Mouse (Mus musculus) heart, adult 8-10 months (tissue): Measurements from ENCODE around the gene Prpsap1. TPM values are rescaled to one million over a fixed set of nuclear protein-coding genes. Genes with fewer than 3 reads are reported as not detected.
A peak's percentile ranks its signal among the peaks of the same experiment; 100 is the strongest.

Experiments used
- DNase-seq: peaks from one replicate; pipeline ENCODE4 v3.0.0; 2022; ENCODE audit warnings: low spot score
- total RNA-seq, 4 experiments: library from RNA; stranded (reverse); gene quantifications; 2 replicates each; pipeline ENCODE4 v1.2.4; 2022

The Prpsap1 gene
- 10 to 100 TPM; 24.5 to 29.9 (median 26.0) TPM for total RNA-seq

DNA sequence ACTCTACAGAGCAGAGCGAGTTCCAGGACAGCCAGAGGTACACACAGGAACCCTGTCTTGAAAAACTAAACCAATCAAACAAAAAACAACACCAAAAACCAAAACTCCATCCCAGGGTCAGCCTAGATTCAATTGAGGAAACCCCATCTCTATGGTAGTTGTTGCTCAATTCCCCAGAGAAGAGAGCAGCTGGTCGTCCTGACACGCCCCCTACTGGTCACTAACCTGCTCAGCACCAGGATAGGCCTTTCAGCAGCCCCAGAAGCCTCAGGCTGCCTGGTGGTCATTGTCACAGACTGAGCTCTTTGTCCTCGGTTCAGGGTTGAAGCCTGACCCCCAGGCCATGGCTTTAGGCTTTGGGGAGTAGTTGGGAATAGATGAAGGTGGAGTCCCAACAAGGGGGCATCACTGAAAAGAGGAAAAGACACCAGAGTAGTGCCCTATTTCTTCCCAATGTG, at the start of gene Prpsap1:
Gene Prpsap1 (minus strand): TSS at position 408 of the 458 bp plus-strand sequence.
- DNase-seq = peak; percentile 56

DNA sequence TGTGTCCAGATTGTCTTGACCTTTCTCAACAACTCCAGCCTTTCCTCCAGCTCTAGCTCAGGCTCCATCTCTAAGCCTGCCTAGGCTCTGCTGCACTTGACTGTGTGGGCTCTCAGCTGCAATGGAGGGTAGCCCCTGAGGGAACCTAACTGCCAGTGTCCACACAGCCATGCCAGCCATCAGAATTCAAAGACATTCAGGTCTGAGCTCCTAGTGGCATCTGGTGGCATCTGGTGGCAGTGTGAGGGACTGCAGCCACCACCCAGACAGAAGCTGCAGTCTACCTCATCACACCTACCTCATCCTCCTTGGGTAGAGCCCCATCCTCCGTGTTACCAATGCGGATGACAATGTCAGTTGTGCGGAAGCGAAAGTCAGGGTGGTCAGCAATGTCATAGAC, 49.1 kb upstream of the Prpsap1 start:
- no peak for DNase-seq

DNA sequence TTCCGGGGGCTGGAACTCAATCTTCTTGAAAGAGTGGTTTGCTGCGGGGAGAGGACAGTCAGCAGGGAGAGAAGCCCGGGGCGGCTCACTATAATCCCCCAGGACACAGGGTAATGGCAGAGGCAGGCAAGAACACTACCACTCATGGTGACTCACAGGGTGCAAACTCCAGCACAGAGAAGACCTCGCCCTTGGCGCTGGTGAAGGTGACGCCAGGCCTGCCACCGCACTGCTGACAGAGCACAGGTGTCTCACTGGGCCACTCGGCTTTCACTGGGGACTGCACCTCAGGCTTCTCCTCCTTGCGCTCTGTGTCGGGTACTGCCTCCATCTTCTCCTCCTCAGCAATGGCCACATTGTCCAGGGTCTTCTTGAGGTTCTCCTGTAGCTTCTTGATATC, 47.2 kb upstream of the Prpsap1 start:
- DNase-seq = no peak

DNA sequence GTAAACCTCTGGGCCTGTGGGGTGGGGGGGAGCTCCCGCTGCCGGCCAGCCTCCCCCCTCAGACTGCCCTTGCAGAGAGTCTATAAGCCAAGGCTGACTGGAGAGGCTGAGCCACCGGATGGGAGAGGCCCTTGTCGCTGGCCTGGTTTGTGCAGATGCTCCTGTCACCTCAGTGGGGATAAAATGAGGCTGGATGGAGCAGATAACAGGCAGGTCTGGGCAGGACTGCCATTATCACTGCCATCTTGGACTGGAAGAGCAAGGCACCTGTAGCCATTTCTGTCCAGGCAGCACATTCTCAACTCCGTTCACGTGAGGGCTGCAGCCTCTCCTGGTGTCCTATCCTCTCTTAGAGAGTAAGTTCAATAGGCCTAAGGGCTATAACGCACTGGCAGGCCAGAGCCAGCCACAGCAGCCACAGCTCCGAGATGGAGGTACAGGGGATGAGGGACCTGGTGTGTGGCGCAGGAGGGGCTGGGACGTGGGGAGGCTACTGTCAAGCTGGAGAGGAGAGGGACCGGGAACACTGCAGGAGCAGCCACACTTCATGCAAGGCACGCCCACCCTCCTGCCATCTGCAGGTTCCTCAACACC, 44.2 kb upstream of the Prpsap1 start:
- DNase-seq = no peak

GRCm38 (mm10) chr11:116537388-116537787, 43.4 kb upstream of the Prpsap1 start:
- DNase-seq = no peak

DNA sequence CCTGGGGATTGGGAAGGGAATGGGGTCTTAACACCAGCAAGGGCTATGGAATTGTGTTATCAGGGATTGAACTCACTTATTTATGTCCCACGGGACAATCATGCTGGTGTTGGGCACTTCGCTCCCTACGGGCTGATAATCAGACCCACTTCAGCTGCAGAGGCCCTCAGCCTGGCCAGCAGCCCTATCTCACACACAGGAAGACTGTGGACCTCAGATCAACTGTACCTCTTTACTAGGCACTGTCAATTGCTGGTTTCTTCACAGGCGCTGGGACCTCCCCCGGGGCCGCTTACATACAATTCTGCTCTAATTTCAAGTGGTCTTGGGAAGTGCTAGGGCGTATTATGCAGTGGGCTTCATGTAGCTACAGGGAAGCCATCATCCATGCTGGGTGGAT, 42.7 kb upstream of the Prpsap1 start:
- DNase-seq = no peak

GRCm38 (mm10) chr11:116534154-116534865, 40.3 kb upstream of the Prpsap1 start:
- DNase-seq = peak; percentile 82

DNA sequence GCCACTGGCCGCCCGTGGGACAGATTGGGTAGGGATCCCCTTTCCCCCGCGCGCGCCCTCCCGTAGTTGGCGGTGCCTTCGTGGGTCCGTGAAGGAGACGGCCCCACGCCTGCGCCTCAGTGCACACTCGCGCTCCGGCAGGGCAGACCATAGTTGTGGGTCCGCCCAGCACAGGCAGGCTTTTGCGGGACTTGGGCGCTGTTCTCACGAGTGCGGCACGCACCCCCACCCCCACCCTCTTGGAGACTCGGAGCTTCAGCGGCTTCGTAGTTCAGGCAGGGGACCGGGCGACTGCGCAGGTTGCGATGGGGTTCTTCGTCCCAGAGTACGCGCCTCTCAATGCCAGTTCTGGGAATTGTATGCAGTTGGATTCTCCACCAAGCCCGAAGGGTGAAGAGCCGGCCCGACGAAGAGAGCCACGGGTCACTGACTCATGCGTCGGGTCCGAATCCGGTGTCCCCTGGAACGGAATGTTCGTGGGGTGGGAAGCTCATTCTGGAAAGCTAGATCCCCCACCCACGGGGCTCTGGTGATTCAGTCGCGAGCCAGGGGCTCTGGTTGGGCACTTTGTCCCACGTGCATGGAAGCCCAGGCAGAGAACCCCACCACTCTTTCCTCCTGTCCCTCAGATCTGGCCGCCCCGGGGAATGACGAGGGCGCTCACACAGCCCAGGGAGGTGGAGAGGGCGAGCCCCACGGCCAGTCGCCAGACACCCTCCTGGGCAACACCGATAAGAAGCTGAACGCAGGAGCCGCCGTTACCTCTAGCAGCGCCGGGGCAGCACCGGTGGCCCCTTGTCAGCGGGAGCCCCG, 39.5 kb upstream of the Prpsap1 start:
- peak; percentile 25 for DNase-seq

- peak; percentile 66 for DNase-seq
Measured at GRCm38 (mm10) chr11:116532810-116533338, 38.9 kb upstream of the Prpsap1 start.

DNA sequence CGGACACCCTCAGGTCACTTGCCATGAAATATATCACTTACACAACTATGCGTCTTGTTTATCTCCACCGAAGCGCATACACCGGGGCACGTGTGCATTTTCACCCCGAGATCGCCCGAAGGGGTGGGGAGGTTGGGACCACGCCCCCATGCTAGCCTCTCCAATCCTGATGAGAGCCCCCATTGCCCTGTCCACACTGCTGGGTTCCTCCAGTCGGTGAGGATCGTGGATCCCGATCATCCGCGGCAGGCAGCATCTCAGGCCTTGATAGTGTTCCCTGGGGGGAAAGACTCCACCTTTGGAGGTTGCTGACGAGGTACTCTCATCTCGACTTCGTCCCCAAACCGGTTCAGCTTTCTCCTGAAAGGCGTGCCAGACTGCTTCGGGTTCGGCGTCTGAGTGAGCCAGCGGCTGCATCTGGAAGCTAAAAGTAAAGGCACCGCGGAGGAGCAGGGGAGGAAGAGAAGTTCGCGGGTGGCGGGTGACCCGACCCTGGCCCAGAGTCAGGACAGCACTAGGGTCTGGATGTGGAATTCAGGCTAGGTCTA, 38.3 kb upstream of the Prpsap1 start:
- DNase-seq = peak; percentile 22

DNA sequence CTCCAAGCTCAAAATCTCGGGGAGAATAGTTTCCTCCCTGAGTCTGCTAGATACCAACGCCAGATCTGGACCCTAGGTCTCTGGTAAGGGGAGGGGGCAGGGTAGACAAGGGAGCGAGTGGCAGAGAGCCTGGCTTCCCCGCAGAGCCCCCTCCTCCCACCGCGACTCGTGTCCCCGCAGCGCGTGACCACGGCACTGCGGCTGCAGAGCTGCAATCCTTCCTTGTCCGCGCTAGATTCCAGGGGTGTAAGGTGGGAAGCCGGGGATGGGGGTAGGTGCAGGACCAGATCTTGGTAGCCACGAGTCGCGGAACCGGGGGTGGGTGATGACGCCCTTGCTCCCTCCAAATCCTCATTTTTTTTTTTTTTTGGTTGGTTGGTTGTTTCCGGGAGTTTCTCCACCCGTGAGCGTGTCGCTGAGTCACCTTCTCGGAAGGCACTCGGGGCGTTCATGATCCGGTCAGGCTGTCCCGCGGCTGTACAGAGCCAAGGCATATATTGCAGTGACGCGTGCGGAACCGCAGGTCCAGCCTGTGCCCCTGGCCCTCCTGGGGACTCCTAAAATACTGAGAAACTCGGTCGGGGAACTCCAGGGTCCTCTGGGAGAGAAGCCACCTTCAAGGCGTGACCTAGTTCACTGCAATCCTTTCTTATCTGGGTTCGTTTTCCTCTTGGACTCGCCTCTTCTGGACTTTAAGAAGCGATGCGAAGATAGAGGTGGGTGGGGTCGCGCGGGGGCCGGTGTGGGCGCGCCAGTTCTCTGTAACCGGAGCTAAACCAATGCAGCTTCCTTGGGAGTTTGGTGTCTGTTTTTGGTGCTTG, 37.6 kb upstream of the Prpsap1 start:
- no peak for DNase-seq

DNA sequence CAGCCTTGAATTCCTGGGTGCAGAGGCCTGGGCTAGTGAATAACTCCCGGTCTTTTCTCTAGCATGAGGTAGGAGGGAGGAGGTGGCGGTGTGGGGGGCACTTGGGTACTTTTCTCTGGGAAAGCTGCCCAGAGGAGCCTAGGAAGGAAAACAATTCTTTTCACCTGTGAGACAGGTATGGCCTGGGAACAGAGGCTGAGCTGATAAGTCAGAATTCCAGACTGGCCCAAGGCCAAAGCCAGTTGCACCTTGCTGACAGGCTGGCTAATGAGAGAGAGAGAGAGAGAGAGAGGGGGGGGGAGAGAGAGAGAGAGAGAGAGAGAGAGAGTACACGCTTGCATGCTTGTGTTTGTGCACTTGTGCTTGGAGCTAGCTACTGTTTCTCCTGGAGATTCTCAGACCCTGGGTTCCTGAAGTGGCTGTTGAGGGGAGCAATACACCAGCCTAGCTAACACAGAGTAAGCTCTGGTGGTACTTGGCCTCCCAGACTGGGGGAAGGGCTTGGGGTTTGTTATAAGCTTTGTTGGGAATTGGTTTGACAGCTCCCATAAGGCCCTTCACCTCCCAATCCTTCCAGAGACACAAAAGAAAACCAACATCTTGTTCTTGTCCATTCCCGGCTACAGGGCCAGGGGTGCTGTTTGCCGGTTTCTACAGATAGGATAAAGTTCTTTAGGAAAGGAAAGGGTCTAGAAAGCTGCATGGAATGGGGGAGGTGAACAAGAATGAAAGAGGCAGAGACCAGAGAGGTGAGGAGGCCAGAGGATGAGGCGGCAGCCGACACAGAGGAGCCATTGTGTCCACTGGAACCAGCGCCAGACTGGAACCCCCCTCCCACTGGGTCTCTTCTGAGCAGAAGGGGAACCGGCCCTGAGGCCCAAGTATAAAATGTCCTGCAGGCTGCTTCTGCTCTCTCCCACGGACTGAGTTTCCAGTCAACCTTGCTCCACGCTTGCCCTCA, 36.5 kb upstream of the Prpsap1 start, which contains the start of gene Sphk1:
Gene Sphk1 (plus strand): TSS at position 739 of the 961 bp plus-strand sequence.
- DNase-seq = no peak

DNA sequence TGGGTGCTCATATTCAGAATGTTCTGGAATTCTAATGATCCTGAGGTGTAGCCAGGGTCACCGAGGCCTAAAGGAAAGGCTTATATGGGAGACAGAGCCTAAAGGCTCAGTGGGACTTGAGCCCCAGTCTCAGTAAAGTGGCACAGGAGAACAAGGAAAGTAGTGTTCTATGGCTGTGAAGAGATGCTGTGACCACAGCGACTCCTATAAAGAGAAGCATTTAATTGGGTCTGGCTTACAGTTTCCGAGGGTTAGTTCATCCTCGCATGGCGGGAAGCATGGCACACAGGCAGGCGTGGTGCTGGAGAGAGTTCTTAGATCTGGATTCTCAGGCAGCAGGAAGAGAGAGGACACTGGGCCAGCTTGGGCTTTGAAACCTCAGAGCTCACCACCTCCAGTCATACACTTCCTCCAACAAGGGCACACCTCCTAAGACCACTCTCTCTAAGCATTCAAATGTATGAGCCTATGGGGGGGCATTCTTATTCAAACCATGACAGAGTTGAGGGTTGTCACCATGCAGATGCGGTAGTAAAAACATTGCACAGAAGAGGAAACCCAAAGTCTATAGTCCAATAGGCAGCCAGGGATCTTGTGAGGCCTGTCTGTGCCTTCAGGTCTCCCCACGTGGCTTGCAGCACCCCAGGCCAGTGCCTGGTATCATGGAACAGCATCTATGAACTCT, 34.8 kb upstream of the Prpsap1 start:
- no peak for DNase-seq

DNA sequence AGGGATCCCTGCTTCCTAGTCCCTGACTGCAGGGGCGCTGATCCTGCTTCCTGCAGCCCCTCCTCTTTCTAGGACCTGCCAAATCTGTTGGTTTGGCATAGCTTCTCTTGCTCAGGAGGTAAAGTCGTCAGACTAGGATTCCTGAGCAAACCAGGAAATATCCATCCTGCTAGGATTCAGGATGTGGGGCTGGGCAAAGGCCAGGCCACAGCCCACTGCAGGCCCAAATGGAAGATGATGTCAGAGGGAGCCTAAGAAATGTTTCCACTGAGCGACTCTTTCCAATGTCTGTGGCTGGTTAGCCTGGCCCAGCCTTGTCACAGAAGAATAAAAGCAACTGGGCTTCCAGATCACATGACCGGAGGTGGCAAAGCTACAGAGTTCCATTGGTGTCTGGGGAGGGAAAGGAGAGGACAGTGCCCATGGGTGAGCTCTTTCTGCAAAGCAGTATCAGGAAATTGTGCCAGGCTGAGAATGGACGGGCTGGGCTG, 29.7 kb upstream of the Prpsap1 start:
- DNase-seq = peak; percentile 67

DNA sequence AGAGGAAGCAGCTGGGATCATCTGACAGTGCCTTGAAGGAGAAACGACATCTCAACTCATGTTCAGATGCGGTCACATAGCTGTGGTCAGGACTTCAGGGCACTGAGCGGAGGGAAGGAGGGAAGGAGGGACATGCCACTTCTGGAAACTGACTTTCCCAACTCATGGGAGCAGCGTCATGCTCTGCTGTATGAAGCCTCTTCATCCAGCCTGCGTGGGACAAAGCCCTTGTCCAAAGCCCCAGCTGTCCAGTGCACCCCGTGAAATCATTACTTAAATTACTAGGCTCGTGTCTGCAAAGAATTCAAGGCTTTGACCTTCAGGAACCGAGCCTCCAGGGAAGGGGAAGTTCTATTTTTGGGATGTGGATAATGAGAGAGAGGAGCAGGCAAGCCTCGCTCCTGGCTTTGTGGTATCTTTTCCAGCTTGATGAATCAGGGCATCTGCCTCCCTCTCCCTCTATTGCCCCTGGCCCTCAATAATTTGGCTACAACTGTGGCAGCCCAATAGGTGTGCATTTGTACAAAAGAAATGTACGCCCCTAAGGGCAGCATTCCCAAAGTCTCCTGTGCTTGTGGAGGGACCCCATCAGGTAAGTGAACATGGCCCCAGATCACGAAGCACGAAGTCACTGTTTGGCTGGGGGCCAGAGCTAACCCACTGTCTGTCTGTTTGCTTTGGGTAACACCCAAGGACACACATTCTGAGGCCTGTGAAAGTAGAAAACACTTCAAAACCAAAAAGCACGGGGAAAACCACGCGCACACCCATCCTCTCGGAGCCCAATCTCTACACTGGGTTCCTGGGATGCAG, 29.1 kb upstream of the Prpsap1 start:
- peak; percentile 63 for DNase-seq

DNA sequence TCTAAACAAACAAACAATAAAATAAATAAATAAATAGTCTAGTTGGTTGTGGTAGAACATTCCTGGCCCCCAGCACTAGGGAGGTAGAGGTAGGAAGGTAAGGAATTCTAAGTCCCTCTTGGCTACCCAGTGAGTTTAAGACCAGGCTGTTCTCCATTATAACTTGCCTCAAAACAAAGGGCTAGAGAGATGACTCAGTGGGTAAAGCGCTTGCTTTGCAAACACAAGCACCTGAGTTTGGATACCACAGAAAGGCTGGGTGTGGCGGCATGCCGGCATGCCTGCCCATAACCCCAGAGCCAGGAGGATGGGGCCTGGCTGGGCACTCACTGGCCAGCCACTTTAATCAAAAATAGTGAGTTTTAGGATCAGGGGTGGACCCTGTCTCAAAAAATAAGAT, 28.0 kb upstream of the Prpsap1 start:
- DNase-seq = no peak

- no peak for DNase-seq
Measured at GRCm38 (mm10) chr11:116521143-116521542, 27.1 kb upstream of the Prpsap1 start.

DNA sequence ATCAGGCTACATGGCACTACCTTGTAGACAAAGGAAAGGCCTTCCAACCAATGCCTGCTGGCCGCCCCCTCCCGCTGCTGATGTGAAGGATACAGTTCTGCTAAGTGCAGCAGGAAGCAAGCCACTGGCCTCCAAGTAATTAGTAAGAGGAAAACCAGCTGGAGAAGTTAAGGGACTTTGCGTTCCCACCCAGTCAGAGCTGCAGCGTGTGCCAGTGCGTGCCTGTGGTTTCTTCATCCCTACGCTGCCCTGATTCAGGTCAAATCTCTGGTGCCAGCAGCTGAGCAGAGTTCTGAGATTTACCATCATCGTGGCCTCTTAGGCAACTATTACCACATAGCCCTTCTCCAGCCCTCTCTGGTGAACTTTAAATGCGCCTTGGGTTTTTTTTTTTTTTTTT, 24.5 kb upstream of the Prpsap1 start:
- DNase-seq = peak; percentile 46
